Mouse (Mus musculus): ENCODE measurements at regions not wholly inside any gene's neighbourhood (a gene's known extent, or its start where the extent isn't known, plus 50 kb on each side); places are given as distances from the start of the nearest gene placed in this dataset.

GRCm38 (mm10) chr13:69331537-69332435, 201.8 kb upstream of the Nsun2 start:
- no peak overlapping the region for H3K4me3 ChIP-seq (ENCODE audit: low read depth, low read length)
- H3K9ac ChIP-seq (ENCODE audit: low read depth, low read length): no peak overlapping the region
- H3K36me3 ChIP-seq (ENCODE audit: control insufficient read depth, insufficient read depth): no peaks in the 10 kb centered on the region
- ATAC-seq: no peak
- no peak overlapping the region for H3K4me2 ChIP-seq (replicated peaks; ENCODE audit: low read depth)
- 66% methylated on average over 19 of the region's 19 CpGs for WGBS
- H3K27ac ChIP-seq (ENCODE audit: low read depth, low read length): no peak overlapping the region
- no peaks in the 10 kb centered on the region for H3K4me1 ChIP-seq (replicated peaks; ENCODE audit: control insufficient read depth, insufficient read depth, low read length)
- no peak for TF ChIP-seq CTCF (IDR thresholded peaks at IDR 0.05; ENCODE audit: low read depth)
- H3K27me3 ChIP-seq (replicated peaks; ENCODE audit: control insufficient read depth, insufficient read depth, low read length): no peaks in the 10 kb centered on the region
- H3K9me3 ChIP-seq (ENCODE audit: control insufficient read depth): no peaks in the 10 kb centered on the region

GRCm38 (mm10) chr13:69343806-69344205, 189.7 kb upstream of the Nsun2 start:
- Histone ChIP-seq H3K9me3 (ENCODE audit: control insufficient read depth) (no peaks in the 10 kb centered on the region), H3K4me3 (ENCODE audit: low read depth, low read length) (no peak overlapping the region), H3K36me3 (ENCODE audit: control insufficient read depth, insufficient read depth) (no peaks in the 10 kb centered on the region), H3K4me1 (replicated peaks; ENCODE audit: control insufficient read depth, insufficient read depth, low read length) (no peaks in the 10 kb centered on the region), H3K4me2 (replicated peaks; ENCODE audit: low read depth) (no peak overlapping the region), H3K27ac (ENCODE audit: low read depth, low read length) (no peak overlapping the region), H3K27me3 (replicated peaks; ENCODE audit: control insufficient read depth, insufficient read depth, low read length) (no peaks in the 10 kb centered on the region), H3K9ac (ENCODE audit: low read depth, low read length) (no peak overlapping the region)
- ATAC-seq: no peak
- no peak for TF ChIP-seq CTCF (IDR thresholded peaks at IDR 0.05; ENCODE audit: low read depth)

GRCm38 (mm10) chr13:69357435-69357834, 176.1 kb upstream of the Nsun2 start:
- Histone ChIP-seq H3K9ac (ENCODE audit: low read depth, low read length) (no peak overlapping the region), H3K4me3 (ENCODE audit: low read depth, low read length) (no peak overlapping the region), H3K27me3 (replicated peaks; ENCODE audit: control insufficient read depth, insufficient read depth, low read length) (no peaks in the 10 kb centered on the region), H3K27ac (ENCODE audit: low read depth, low read length) (no peak overlapping the region), H3K4me1 (replicated peaks; ENCODE audit: control insufficient read depth, insufficient read depth, low read length) (no peaks in the 10 kb centered on the region), H3K9me3 (ENCODE audit: control insufficient read depth) (no peaks in the 10 kb centered on the region), H3K4me2 (replicated peaks; ENCODE audit: low read depth) (no peak overlapping the region), H3K36me3 (ENCODE audit: control insufficient read depth, insufficient read depth) (no peaks in the 10 kb centered on the region)
- no peak for ATAC-seq
- WGBS: 92% methylated on average over 6 of the region's 6 CpGs
- no peak for TF ChIP-seq CTCF (IDR thresholded peaks at IDR 0.05; ENCODE audit: low read depth)

GRCm38 (mm10) chr13:69365880-69366490, 167.6 kb upstream of the Nsun2 start:
- peaks cover 13% of the 10 kb centered on the region for H3K9me3 ChIP-seq (ENCODE audit: control insufficient read depth)
- H3K4me2 ChIP-seq (replicated peaks; ENCODE audit: low read depth): no peak overlapping the region
- no peaks in the 10 kb centered on the region for H3K4me1 ChIP-seq (replicated peaks; ENCODE audit: control insufficient read depth, insufficient read depth, low read length)
- H3K4me3 ChIP-seq (ENCODE audit: low read depth, low read length): no peak overlapping the region
- no peak overlapping the region for H3K27ac ChIP-seq (ENCODE audit: low read depth, low read length)
- WGBS: 47% methylated on average over 1 of the region's 1 CpGs
- H3K36me3 ChIP-seq (ENCODE audit: control insufficient read depth, insufficient read depth): no peaks in the 10 kb centered on the region
- no peak for ATAC-seq
- H3K27me3 ChIP-seq (replicated peaks; ENCODE audit: control insufficient read depth, insufficient read depth, low read length): no peaks in the 10 kb centered on the region
- TF ChIP-seq CTCF (IDR thresholded peaks at IDR 0.05; ENCODE audit: low read depth): no peak
- H3K9ac ChIP-seq (ENCODE audit: low read depth, low read length): no peak overlapping the region

- H3K4me2 ChIP-seq (replicated peaks; ENCODE audit: low read depth): no peak overlapping the region
- WGBS: 59% methylated on average over 6 of the region's 6 CpGs
- TF ChIP-seq CTCF (IDR thresholded peaks at IDR 0.05; ENCODE audit: low read depth): no peak
Observed at GRCm38 (mm10) chr13:69373101-69373815, 160.3 kb upstream of the Nsun2 start.

GRCm38 (mm10) chr13:69373816-69374142, 159.8 kb upstream of the Nsun2 start:
- WGBS: 52% methylated on average over 1 of the region's 1 CpGs
- no peak overlapping the region for H3K4me3 ChIP-seq (ENCODE audit: low read depth, low read length)
- ATAC-seq: no peak

More at GRCm38 (mm10) chr13:69373101-69373815, 160.3 kb upstream of the Nsun2 start:
- Histone ChIP-seq H3K9ac (ENCODE audit: low read depth, low read length) (no peak overlapping the region), H3K4me3 (ENCODE audit: low read depth, low read length) (no peak overlapping the region), H3K27me3 (replicated peaks; ENCODE audit: control insufficient read depth, insufficient read depth, low read length) (no peaks in the 10 kb centered on the region), H3K4me1 (replicated peaks; ENCODE audit: control insufficient read depth, insufficient read depth, low read length) (no peaks in the 10 kb centered on the region), H3K27ac (ENCODE audit: low read depth, low read length) (no peak overlapping the region), H3K36me3 (ENCODE audit: control insufficient read depth, insufficient read depth) (no peaks in the 10 kb centered on the region), H3K9me3 (ENCODE audit: control insufficient read depth) (peaks cover 5% of the 10 kb centered on the region)
- no peak for ATAC-seq

More at GRCm38 (mm10) chr13:69373816-69374142, 159.8 kb upstream of the Nsun2 start:
- H3K9me3 ChIP-seq (ENCODE audit: control insufficient read depth): no peaks in the 10 kb centered on the region
- H3K9ac ChIP-seq (ENCODE audit: low read depth, low read length): no peak overlapping the region
- no peaks in the 10 kb centered on the region for H3K4me1 ChIP-seq (replicated peaks; ENCODE audit: control insufficient read depth, insufficient read depth, low read length)
- no peak overlapping the region for H3K27ac ChIP-seq (ENCODE audit: low read depth, low read length)
- H3K27me3 ChIP-seq (replicated peaks; ENCODE audit: control insufficient read depth, insufficient read depth, low read length): no peaks in the 10 kb centered on the region
- no peak overlapping the region for H3K4me2 ChIP-seq (replicated peaks; ENCODE audit: low read depth)
- no peaks in the 10 kb centered on the region for H3K36me3 ChIP-seq (ENCODE audit: control insufficient read depth, insufficient read depth)
- no peak for TF ChIP-seq CTCF (IDR thresholded peaks at IDR 0.05; ENCODE audit: low read depth)

Data from intestine, postnatal 0 days (tissue).